Mouse (Mus musculus) ES-E14 (cell line): ENCODE results near the gene Tmem221. TPM values are rescaled to one million over a fixed set of nuclear protein-coding genes. Genes with fewer than 3 reads are reported as not detected.

Experiments
- DNase-seq: peaks from one replicate; pipeline ENCODE4 v3.0.0-alpha.2; 2013; ENCODE audit warnings: low read depth, low spot score
- H3K27ac ChIP-seq: 2 replicates; pipeline ENCODE4 v1.5.1; 2012; ENCODE audit warnings: low read depth, mild to moderate bottlenecking, low read length, moderate library complexity, mixed read lengths; ENCODE audit not compliant: poor library complexity, insufficient read depth, severe bottlenecking
- H3K36me3 ChIP-seq: 2 replicates; pipeline ENCODE4 v1.6.1; 2012; ENCODE audit warnings: mild to moderate bottlenecking, low read length, moderate library complexity, mixed read lengths; ENCODE audit not compliant: control insufficient read depth, poor library complexity, insufficient read depth, severe bottlenecking
- H3K4me1 ChIP-seq, 2 experiments: fragments of 150-350 bp in 1 of 2; sonication (generic) in 1 of 2; 2 replicates each; pipeline ENCODE4 v1.6.1; 2012; ENCODE audit warnings: low read length in 2 of 2, mild to moderate bottlenecking in 1 of 2, mixed read lengths in 1 of 2; ENCODE audit not compliant: control insufficient read depth in 2 of 2, insufficient read depth in 2 of 2, poor library complexity in 1 of 2
- H3K4me3 ChIP-seq, 2 experiments: fragments of 150-350 bp in 1 of 2; sonication (generic) in 1 of 2; 2 replicates each; pipeline ENCODE4 v1.5.1; 2012; ENCODE audit warnings: low read length in 2 of 2, low read depth in 1 of 2, mild to moderate bottlenecking in 1 of 2, mixed read lengths in 1 of 2; ENCODE audit not compliant: insufficient read depth in 1 of 2, poor library complexity in 1 of 2, severe bottlenecking in 1 of 2
- H3K9ac ChIP-seq: 2 replicates; pipeline ENCODE4 v1.6.1; 2012; ENCODE audit warnings: low read depth, mild to moderate bottlenecking, low read length, mixed read lengths; ENCODE audit not compliant: poor library complexity, insufficient read depth, severe bottlenecking
- H3K9me3 ChIP-seq: fragments of 150-350 bp; sonication (generic); 2 replicates; pipeline ENCODE4 v1.6.1; 2012; ENCODE audit warnings: low read depth, mild to moderate bottlenecking, low read length; ENCODE audit not compliant: control insufficient read depth, insufficient read depth
- CHD2 ChIP-seq: IDR thresholded peaks from 2 replicates; pipeline ENCODE4 v1.6.1; 2014; ENCODE audit warnings: mild to moderate bottlenecking, low read depth, low read length, inconsistent platforms
- HCFC1 ChIP-seq: IDR thresholded peaks from 2 replicates; pipeline ENCODE4 v1.6.1; 2012; ENCODE audit warnings: low read length, inconsistent platforms, borderline replicate concordance; ENCODE audit not compliant: insufficient read depth
- MAFK ChIP-seq: IDR thresholded peaks from 2 replicates; pipeline ENCODE4 v1.6.1; 2014; ENCODE audit warnings: mild to moderate bottlenecking, low read depth, low read length, inconsistent platforms; ENCODE audit not compliant: insufficient read depth
- ZC3H11A ChIP-seq: IDR thresholded peaks from 2 replicates; pipeline ENCODE4 v1.6.1; 2012; ENCODE audit warnings: low read depth, mild to moderate bottlenecking, inconsistent platforms, low read length, borderline replicate concordance
- ZNF384 ChIP-seq: IDR thresholded peaks from 2 replicates; pipeline ENCODE4 v1.6.1; 2012; ENCODE audit warnings: low read depth, low read length, inconsistent platforms
- in situ Hi-C, 2 experiments: fragments of 600-800 bp; cut with MboI; formaldehyde crosslinking; loops; one replicate each; pipeline ENCODE4 v1.15.1; 2025; ENCODE audit warnings: low sequenced_read_pairs in 2 of 2, inconsistent platforms in 1 of 2; ENCODE audit not compliant: unreplicated experiment in 2 of 2
- total RNA-seq: library from RNA; depleted of rRNA; stranded (reverse); fragments of 300-350 nt; gene quantifications from 2 replicates; pipeline ENCODE4 v1.2.3, GENCODE M21; 2012

The Tmem221 gene
- total RNA-seq, 1 experiment = 0.18 TPM

GRCm38 (mm10) chr8:71566501-71566900, 7.8 kb upstream of the Tmem221 start, which contains the start of gene Nxnl1:
Gene Nxnl1, minus strand, starts transcription at chr8:71566601.
- no peaks in the 10 kb centered on the region for H3K36me3 ChIP-seq
- peaks cover 0 to 19% of the 10 kb centered on the region in 2 experiments; a peak in 2 of 4 replicates for H3K4me1 ChIP-seq
- in situ Hi-C loops = no loop called here
- H3K9me3 ChIP-seq = no peaks in the 10 kb centered on the region
- DNase-seq = no peak
- TF ChIP-seq HCFC1 = no peak
- TF ChIP-seq MAFK = no peak
- TF ChIP-seq CHD2 = no peak
- peak within 1 kb of the TSS; percentile 26 to 33; a peak in 2 of 4 replicates for H3K4me3 ChIP-seq
- H3K27ac ChIP-seq = no peak within 1 kb of the TSS
- H3K9ac ChIP-seq = peak within 1 kb of the TSS; percentile 44

GRCm38 (mm10) chr8:71563992-71564391, 5.3 kb upstream of the Tmem221 start:
- DNase-seq = no peak
- Histone ChIP-seq H3K36me3 (no peaks in the 10 kb centered on the region), H3K4me3 (no peak overlapping the region), H3K4me1 (peaks cover 0 to 14% of the 10 kb centered on the region in 2 experiments; a peak in 2 of 4 replicates), H3K9ac (no peak overlapping the region), H3K9me3 (no peaks in the 10 kb centered on the region), H3K27ac (no peak overlapping the region)
- no peak for TF ChIP-seq HCFC1
- TF ChIP-seq MAFK = no peak
- no peak for TF ChIP-seq CHD2
- TF ChIP-seq ZNF384 = no peak
- no peak for TF ChIP-seq ZC3H11A
- in situ Hi-C loops = no loop called here

DNA sequence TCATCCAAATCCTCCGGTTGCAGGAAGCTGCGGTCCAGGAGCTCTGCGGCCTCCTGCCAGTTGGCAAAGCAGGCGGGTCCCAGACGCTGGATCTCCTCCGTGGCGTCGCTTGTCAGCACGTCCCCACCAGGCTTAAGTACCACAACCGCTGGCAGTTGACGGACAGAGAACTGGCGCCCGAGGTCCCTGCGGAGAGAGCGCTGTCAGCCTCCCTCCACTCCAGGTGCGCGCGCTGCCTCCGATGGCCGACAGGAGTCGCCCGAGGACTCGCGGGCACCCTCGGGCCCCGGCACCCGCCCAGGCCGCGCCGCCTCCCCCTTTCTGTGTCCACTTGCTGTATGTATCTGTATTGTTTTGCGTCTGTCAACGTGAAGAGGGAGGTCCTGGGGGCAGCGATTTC, 4.1 kb upstream of the Tmem221 start:
- Histone ChIP-seq H3K27ac (no peak overlapping the region), H3K9me3 (no peaks in the 10 kb centered on the region), H3K36me3 (no peaks in the 10 kb centered on the region), H3K9ac (no peak overlapping the region), H3K4me3 (peak overlapping the region; percentile 43 to 61), H3K4me1 (peaks cover 0 to 5% of the 10 kb centered on the region in 2 experiments; a peak in 1 of 4 replicates)
- TF ChIP-seq ZNF384 = no peak
- TF ChIP-seq ZC3H11A = 0 out of 2 replicates have a peak, but pooled peaks have one; percentile 6
- 0 out of 2 replicates have a peak, but pooled peaks have one; percentile 22 for TF ChIP-seq HCFC1
- in situ Hi-C loops = no loop called here
- peak; percentile 59 for DNase-seq

DNA sequence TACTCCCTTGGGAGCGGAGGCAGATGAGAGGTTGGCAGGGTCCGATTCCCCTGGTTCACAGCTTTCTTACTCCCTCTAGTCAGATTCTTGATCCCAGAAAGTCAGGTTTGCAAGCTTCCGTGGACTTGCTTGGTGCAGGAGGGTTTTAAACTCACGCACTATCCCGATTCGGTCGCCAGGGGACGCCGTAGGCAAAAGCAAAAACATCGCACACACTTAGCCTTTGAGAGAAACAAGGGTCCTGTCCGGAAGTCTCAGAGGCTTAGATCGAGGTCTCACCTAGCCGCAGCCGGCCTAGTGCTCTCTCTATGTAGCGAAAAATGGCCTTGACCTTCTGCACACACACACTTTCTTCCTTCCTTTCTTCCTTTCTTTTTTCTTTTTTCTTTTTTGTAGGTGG, 2.7 kb upstream of the Tmem221 start:
- TF ChIP-seq CHD2 = no peak
- peak; percentile 57; the same call in 1 of the 2 replicates for TF ChIP-seq ZC3H11A
- no peak for TF ChIP-seq ZNF384
- no peak overlapping the region for H3K27ac ChIP-seq
- no peaks in the 10 kb centered on the region for H3K36me3 ChIP-seq
- no peak overlapping the region for H3K4me3 ChIP-seq
- no peak overlapping the region for H3K9ac ChIP-seq
- no peaks in the 10 kb centered on the region for H3K9me3 ChIP-seq
- in situ Hi-C loops = no loop called here
- no peak for DNase-seq
- no peaks in the 10 kb centered on the region; a peak in 1 of 4 replicates for H3K4me1 ChIP-seq

GRCm38 (mm10) chr8:71560765-71561164, 2.1 kb upstream of the Tmem221 start:
- in situ Hi-C loops = no loop called here
- Histone ChIP-seq H3K9me3 (no peaks in the 10 kb centered on the region), H3K4me3 (no peak overlapping the region), H3K36me3 (no peaks in the 10 kb centered on the region), H3K27ac (no peak overlapping the region), H3K9ac (no peak overlapping the region), H3K4me1 (no peaks in the 10 kb centered on the region; a peak in 1 of 4 replicates)
- no peak for TF ChIP-seq ZC3H11A
- no peak for TF ChIP-seq CHD2
- TF ChIP-seq MAFK = no peak
- TF ChIP-seq ZNF384 = no peak
- DNase-seq = no peak
